Mouse (Mus musculus) MEL (cell line): Measurements from ENCODE around the gene Lmbr1.

ENCODE experiments used
- CHD2 ChIP-seq: IDR thresholded peaks from 2 replicates; pipeline ENCODE4 v1.6.1; 2011; ENCODE audit warnings: low read length, improper control_type of control experiment
- CTCF ChIP-seq, 3 experiments: IDR thresholded peaks in 2 of 3; conservative IDR thresholded peaks in 1 of 3; 2 replicates each; pipeline ENCODE4 v1.5.1; 2011 to 2012; ENCODE audit warnings: low read length in 3 of 3, low read depth in 2 of 3, mild to moderate bottlenecking in 2 of 3, improper control_type of control experiment in 1 of 3, inconsistent platforms in 1 of 3, mixed read lengths in 1 of 3, moderate library complexity in 1 of 3; ENCODE audit not compliant: control insufficient read depth in 1 of 3, insufficient read depth in 1 of 3, poor library complexity in 1 of 3, severe bottlenecking in 1 of 3
- EP300 ChIP-seq, 2 experiments: IDR thresholded peaks; 2 replicates each; pipeline ENCODE4 v1.6.1; 2011; ENCODE audit warnings: improper control_type of control experiment in 2 of 2, low read length in 2 of 2, low read depth in 1 of 2, mild to moderate bottlenecking in 1 of 2
- GATA1 ChIP-seq: IDR thresholded peaks from 2 replicates; pipeline ENCODE4 v1.6.1; 2011; ENCODE audit warnings: low read depth, low read length, improper control_type of control experiment
- HCFC1 ChIP-seq: IDR thresholded peaks from 2 replicates; pipeline ENCODE4 v1.6.1; 2012; ENCODE audit warnings: low read depth, mild to moderate bottlenecking, inconsistent platforms, low read length, improper control_type of control experiment, moderate library complexity
- MAX ChIP-seq: IDR thresholded peaks from 2 replicates; pipeline ENCODE4 v1.6.1; 2011; ENCODE audit warnings: low read length, improper control_type of control experiment
- MYB ChIP-seq: IDR thresholded peaks from 2 replicates; pipeline ENCODE4 v1.6.1; 2011; ENCODE audit warnings: mild to moderate bottlenecking, low read depth, low read length, improper control_type of control experiment
- POLR2A ChIP-seq, 2 experiments: IDR thresholded peaks; 2 replicates each; pipeline ENCODE4 v1.6.1; 2011 to 2012; ENCODE audit warnings: low read length in 2 of 2, mild to moderate bottlenecking in 2 of 2, control low read depth in 1 of 2, improper control_type of control experiment in 1 of 2, low read depth in 1 of 2, moderate library complexity in 1 of 2; ENCODE audit not compliant: control insufficient read depth in 1 of 2, insufficient read depth in 1 of 2, poor library complexity in 1 of 2
- POLR2AphosphoS5 ChIP-seq: IDR thresholded peaks from 2 replicates; pipeline ENCODE4 v1.6.1; 2012; ENCODE audit warnings: low read depth, borderline replicate concordance, mild to moderate bottlenecking, inconsistent platforms, low read length, moderate library complexity, mixed read lengths
- TAL1 ChIP-seq: IDR thresholded peaks from 2 replicates; pipeline ENCODE4 v1.6.1; 2012; ENCODE audit warnings: mild to moderate bottlenecking, inconsistent platforms, low read length, moderate library complexity, mixed read lengths
- USF1 ChIP-seq: IDR thresholded peaks from 2 replicates; pipeline ENCODE4 v1.6.1; 2014; ENCODE audit warnings: low read depth, mild to moderate bottlenecking, inconsistent platforms, low read length, improper control_type of control experiment, moderate library complexity
- USF2 ChIP-seq, 2 experiments: IDR thresholded peaks; 2 replicates each; pipeline ENCODE4 v1.6.1; 2011 to 2012; ENCODE audit warnings: improper control_type of control experiment in 2 of 2, low read length in 2 of 2, borderline replicate concordance in 1 of 2, inconsistent platforms in 1 of 2, low read depth in 1 of 2, mild to moderate bottlenecking in 1 of 2; ENCODE audit not compliant: insufficient read depth in 1 of 2
- ZC3H11A ChIP-seq: IDR thresholded peaks from 2 replicates; pipeline ENCODE4 v1.6.1; 2012; ENCODE audit warnings: low read depth, mild to moderate bottlenecking, inconsistent platforms, low read length, improper control_type of control experiment

GRCm38 (mm10) chr5:29380091-29380490 is 1.9 kb upstream of the Lmbr1 start:
- TF ChIP-seq POLR2AphosphoS5 (no peak), CTCF (IDR thresholded peaks at IDR 0.05 in 2 of 3, conservative IDR thresholded peaks at IDR 0.05 in 1 of 3; ENCODE audit: control insufficient read depth in 1 of 3, insufficient read depth in 1 of 3, low read depth in 2 of 3, low read length in 3 of 3, poor library complexity in 1 of 3, severe bottlenecking in 1 of 3) (no peak), EP300 (IDR thresholded peaks at IDR 0.05; ENCODE audit: low read depth in 1 of 2, low read length in 2 of 2) (no peak), CHD2 (no peak), TAL1 (no peak), USF1 (no peak), USF2 (IDR thresholded peaks at IDR 0.05; ENCODE audit: borderline replicate concordance in 1 of 2, insufficient read depth in 1 of 2, low read depth in 1 of 2, low read length in 2 of 2) (no peak), MAX (no peak), HCFC1 (no peak), POLR2A (IDR thresholded peaks at IDR 0.05; ENCODE audit: control insufficient read depth in 1 of 2, insufficient read depth in 1 of 2, low read depth in 1 of 2, low read length in 2 of 2, poor library complexity in 1 of 2) (no peak), GATA1 (no peak), MYB (no peak), ZC3H11A (no peak)
